Mouse (Mus musculus): ENCODE measurements at regions not wholly inside any gene's neighbourhood (a gene's known extent, or its start where the extent isn't known, plus 50 kb on each side); places are given as distances from the start of the nearest gene placed in this dataset.

GRCm38 (mm10) chr14:54098122-54098775, 155.7 kb downstream of the Dad1 start:
- TF ChIP-seq CTCF (IDR thresholded peaks at IDR 0.05; ENCODE audit: borderline replicate concordance, insufficient read depth, low read length) (no peak), POLR2A (IDR thresholded peaks at IDR 0.05; ENCODE audit: low read depth, low read length) (no peak)
